In the genomic region with DNA sequence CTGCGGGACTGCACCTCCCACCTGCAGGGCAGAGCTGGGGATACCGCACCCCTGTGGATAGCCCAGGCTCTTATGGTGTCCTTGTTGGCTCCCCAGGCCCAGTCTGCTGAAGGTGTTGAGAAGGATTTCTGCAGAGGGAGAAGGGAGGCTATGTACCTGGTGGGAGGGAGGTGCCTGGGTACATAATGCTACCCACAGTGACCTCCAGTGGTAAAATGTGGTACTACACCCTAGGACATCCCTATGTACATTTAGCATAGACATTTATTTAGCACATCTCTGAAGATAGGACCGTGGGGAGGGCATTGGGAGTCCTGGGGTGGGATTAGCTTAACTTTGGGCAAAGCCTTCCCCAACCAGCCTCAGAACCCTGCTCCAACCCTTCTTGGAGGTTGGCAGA, we compare ENCODE assay signal across 9 mouse cellular contexts. TPM values are rescaled to one million over a fixed set of nuclear protein-coding genes. Genes with fewer than 3 reads are reported as not detected.
DNase-seq lines count a peak whose midpoint lies in the region; ATAC-seq and TF ChIP-seq lines count a peak whose summit lies in the region.
"Had no signal": no experiment of that assay in that cellular context is flagged by ENCODE, and none has a peak within 500 bp of the region (broad histone marks: within the 10 kb centered on the region; RNA-seq: fewer than 3 reads in every experiment).

No protein-coding gene starts in this region.

- no peaks in the 10 kb centered on the region for H3K27me3 ChIP-seq in forebrain, embryonic 11.5 days (ENCODE audit: control insufficient read depth, insufficient read depth, low read length)
- H3K27me3 ChIP-seq in forebrain, embryonic 16.5 days (replicated peaks; ENCODE audit: control insufficient read depth, insufficient read depth, low read length), result no peaks in the 10 kb centered on the region
- H3K27me3 ChIP-seq: limb, embryonic 15.5 days had no signal

- TF ChIP-seq POLR2A in lung, adult 2 months (IDR thresholded peaks at IDR 0.05; ENCODE audit: borderline replicate concordance, extremely low read depth, low read depth, low read length), result no peak

- H3K9ac ChIP-seq in forebrain, embryonic 11.5 days (ENCODE audit: low read length), result no peak overlapping the region
- no peak overlapping the region for H3K9ac ChIP-seq in forebrain, embryonic 16.5 days (replicated peaks; ENCODE audit: low read depth, low read length)
- H3K9ac ChIP-seq: limb, embryonic 15.5 days had no signal

- peak; percentile 56 for TF ChIP-seq CTCF in lung, adult 2 months (IDR thresholded peaks at IDR 0.05; ENCODE audit: insufficient read depth, low read length)

- no peaks in the 10 kb centered on the region for H3K4me1 ChIP-seq in forebrain, embryonic 11.5 days (replicated peaks; ENCODE audit: control insufficient read depth, insufficient read depth, low read length)
- H3K4me1 ChIP-seq in forebrain, embryonic 16.5 days (replicated peaks; ENCODE audit: control insufficient read depth, insufficient read depth, low read length), result no peaks in the 10 kb centered on the region
- no peaks in the 10 kb centered on the region for H3K4me1 ChIP-seq in lung, adult 2 months (ENCODE audit: control insufficient read depth, insufficient read depth, low read length)

- H3K4me3 ChIP-seq in forebrain, embryonic 11.5 days (ENCODE audit: low read depth, low read length), result no peak overlapping the region
- H3K4me3 ChIP-seq in forebrain, embryonic 16.5 days (replicated peaks; ENCODE audit: low read length), result no peak overlapping the region
- no peak overlapping the region for H3K4me3 ChIP-seq in lung, adult 2 months (replicated peaks; ENCODE audit: extremely low read depth, low read depth, low read length)
- H3K4me3 ChIP-seq: limb, embryonic 15.5 days had no signal

- no peaks in the 10 kb centered on the region for H3K9me3 ChIP-seq in forebrain, embryonic 11.5 days (ENCODE audit: control insufficient read depth, low read length)
- H3K9me3 ChIP-seq in forebrain, embryonic 16.5 days (ENCODE audit: control insufficient read depth, low read length), result no peaks in the 10 kb centered on the region
- H3K9me3 ChIP-seq: limb, embryonic 15.5 days had no signal

- WGBS in forebrain, embryonic 11.5 days, result 42% methylated on average over 3 of the region's 3 CpGs
- WGBS in forebrain, embryonic 16.5 days, result 49% methylated on average over 3 of the region's 3 CpGs
- WGBS in lung, adult 2 months, result 52% methylated on average over 3 of the region's 3 CpGs

- H3K4me2 ChIP-seq in forebrain, embryonic 11.5 days (ENCODE audit: low read depth, low read length, severe bottlenecking), result no peak overlapping the region
- H3K4me2 ChIP-seq in forebrain, embryonic 16.5 days (ENCODE audit: low read length), result no peak overlapping the region
- H3K4me2 ChIP-seq: limb, embryonic 15.5 days had no signal

- DNase-seq in forebrain, embryonic 11.5 days (ENCODE audit: low spot score), result peak; percentile 72
- DNase-seq in 3134 (ENCODE audit: extremely low read depth, insufficient read length, low spot score), result peak; percentile 28
- DNase-seq in adipocyte (ENCODE audit: low spot score), result peak; percentile 21
- DNase-seq in forelimb bud, embryonic 11.5 days (ENCODE audit: low read depth, low spot score), result peak; percentile 86
- DNase-seq in kidney, postnatal 14 days, result peak; percentile 74
- peak; percentile 48 for DNase-seq in lung, adult 2 months
- DNase-seq in spleen, postnatal 4 days (ENCODE audit: low spot score in 2 of 2), result peak; percentile 45 to 74

- ATAC-seq in forebrain, embryonic 11.5 days (replicated peaks; ENCODE audit: low FRiP score), result no peak
- no peak for ATAC-seq in forebrain, embryonic 16.5 days

- no peak overlapping the region for H3K27ac ChIP-seq in forebrain, embryonic 11.5 days (ENCODE audit: low read depth, low read length)
- H3K27ac ChIP-seq in forebrain, embryonic 16.5 days (ENCODE audit: low read length), result no peak overlapping the region
- H3K27ac ChIP-seq: limb, embryonic 15.5 days had no signal

- no peaks in the 10 kb centered on the region; the same call in 1 of the 2 replicates for H3K36me3 ChIP-seq in forebrain, embryonic 11.5 days (ENCODE audit: control insufficient read depth, insufficient read depth, low read length)
- H3K36me3 ChIP-seq in forebrain, embryonic 16.5 days (ENCODE audit: control insufficient read depth, insufficient read depth), result no peaks in the 10 kb centered on the region

RNA-seq across cellular contexts. Expression of gene Arhgef16, which starts 28.5 kb away (rescaled TPM):
- polyA plus RNA-seq in forebrain, embryonic 11.5 days (2014; fragmentation: Nextera tagmentation; extraction: Ambion mirVana), result 0.90 and 1.2 TPM in 2 replicates
- 0.51 and 0.89 TPM in 2 replicates for polyA plus RNA-seq in forebrain, embryonic 16.5 days (2015; fragmentation: Nextera tagmentation; extraction: Ambion mirVana)
- polyA plus RNA-seq in lung, adult 2 months (2012; rRNA removed), result 15.1 and 18.0 TPM in 2 replicates

Comparison
In these comparisons a context has a peak if more than half of its experiments do, and no peak if none do; other contexts are left out.
1. DNase-seq: peak in every context shown above with its lines; median percentile 86 in forelimb bud, embryonic 11.5 days; 74 in kidney, postnatal 14 days; 72 in forebrain, embryonic 11.5 days; 60 in spleen, postnatal 4 days; 48 in lung, adult 2 months; 28 in 3134; 21 in adipocyte.